8 mouse cellular contexts compared by ENCODE assay signal in genomic region chr11:119057291-119057690, GRCm38 (mm10). TPM values are rescaled to one million over a fixed set of nuclear protein-coding genes. Genes with fewer than 3 reads are reported as not detected.
DNase-seq lines count a peak whose midpoint lies in the region; ATAC-seq and TF ChIP-seq lines count a peak whose summit lies in the region.

No protein-coding gene starts in this region.

- TF ChIP-seq POLR2A in myocyte (IDR thresholded peaks at IDR 0.05; ENCODE audit: insufficient read length, low read depth), result no peak

- H3K4me3 ChIP-seq in layer of hippocampus, adult 2 months, result peak overlapping the region; percentile 72
- peak overlapping the region; percentile 51 for H3K4me3 ChIP-seq in embryonic facial prominence, embryonic 12.5 days
- H3K4me3 ChIP-seq in intestine, embryonic 14.5 days (ENCODE audit: low read depth, low read length), result peak overlapping the region; percentile 53; the same call in 1 of the 2 replicates
- H3K4me3 ChIP-seq in myocyte, result peak overlapping the region; percentile 36

- 2% methylated on average over 9 of the region's 9 CpGs for WGBS in embryonic facial prominence, embryonic 12.5 days
- WGBS in intestine, embryonic 14.5 days, result 6% methylated on average over 9 of the region's 9 CpGs

- peak overlapping the region; percentile 99 for H3K27ac ChIP-seq in layer of hippocampus, adult 2 months
- H3K27ac ChIP-seq in embryonic facial prominence, embryonic 12.5 days, result no peak overlapping the region
- no peak overlapping the region for H3K27ac ChIP-seq in intestine, embryonic 14.5 days (ENCODE audit: low read depth)

- no peaks in the 10 kb centered on the region for H3K9me3 ChIP-seq in embryonic facial prominence, embryonic 12.5 days
- H3K9me3 ChIP-seq in intestine, embryonic 14.5 days (ENCODE audit: control insufficient read depth, low read length), result no peaks in the 10 kb centered on the region

- H3K4me2 ChIP-seq in embryonic facial prominence, embryonic 12.5 days (replicated peaks), result peak overlapping the region; percentile 95
- H3K4me2 ChIP-seq in intestine, embryonic 14.5 days (ENCODE audit: low read length), result peak overlapping the region; percentile 78
- H3K4me2 ChIP-seq in myocyte (ENCODE audit: low read depth), result peak overlapping the region; percentile 85

- H3K79me2 ChIP-seq in myocyte (ENCODE audit: control insufficient read depth, insufficient read depth), result no peaks in the 10 kb centered on the region

- peaks cover 80% of the 10 kb centered on the region for H3K27me3 ChIP-seq in embryonic facial prominence, embryonic 12.5 days
- peaks cover 76% of the 10 kb centered on the region for H3K27me3 ChIP-seq in intestine, embryonic 14.5 days (replicated peaks; ENCODE audit: control insufficient read depth, insufficient read depth, low read length)
- H3K27me3 ChIP-seq in myocyte (ENCODE audit: control insufficient read depth, insufficient read depth, insufficient read length), result peaks cover 30% of the 10 kb centered on the region

- ATAC-seq in embryonic facial prominence, embryonic 12.5 days (ENCODE audit: insufficient number of reproducible peaks, insufficient read depth, low FRiP score, low TSS enrichment), result no peak
- no peak for ATAC-seq in intestine, embryonic 14.5 days (replicated peaks; ENCODE audit: low FRiP score, low TSS enrichment, low read depth)

- no peaks in the 10 kb centered on the region for H3K36me3 ChIP-seq in embryonic facial prominence, embryonic 12.5 days
- no peaks in the 10 kb centered on the region for H3K36me3 ChIP-seq in intestine, embryonic 14.5 days (ENCODE audit: control insufficient read depth, insufficient read depth, low read length)
- no peaks in the 10 kb centered on the region for H3K36me3 ChIP-seq in myocyte (ENCODE audit: control insufficient read depth, insufficient read depth)

- no peak for DNase-seq in layer of hippocampus, adult 2 months (ENCODE audit: low spot score in 2 of 2)
- no peak for DNase-seq in layer of hippocampus, adult 9-10 months (ENCODE audit: low spot score)
- peak; percentile 72 for DNase-seq in intestine, embryonic 14.5 days (ENCODE audit: low spot score)
- DNase-seq in ovary, postnatal 14 days (ENCODE audit: low spot score), result no peak
- DNase-seq in cerebellum, adult 9-11 months, result no peak
- DNase-seq in MN1 (ENCODE audit: low spot score), result no peak

- peak overlapping the region; percentile 49 for H3ac ChIP-seq in myocyte (ENCODE audit: control insufficient read depth, insufficient read length)

- H3K9ac ChIP-seq in embryonic facial prominence, embryonic 12.5 days, result peak overlapping the region; percentile 86
- no peak overlapping the region for H3K9ac ChIP-seq in intestine, embryonic 14.5 days (ENCODE audit: low read length)

- peaks cover 38% of the 10 kb centered on the region for H3K4me1 ChIP-seq in embryonic facial prominence, embryonic 12.5 days
- peaks cover 35% of the 10 kb centered on the region for H3K4me1 ChIP-seq in intestine, embryonic 14.5 days (replicated peaks; ENCODE audit: control insufficient read depth, insufficient read depth, low read length)

- TF ChIP-seq CTCF in layer of hippocampus, adult 2 months (conservative IDR thresholded peaks at IDR 0.05), result no peak

TF ChIP-seq in myocyte, 11 proteins besides CTCF, POLR2A, EP300 and RAD21:
- TF ChIP-seq TCF12 (IDR thresholded peaks at IDR 0.05; ENCODE audit: insufficient read depth, poor library complexity, severe bottlenecking) (no peak), REST (IDR thresholded peaks at IDR 0.05; ENCODE audit: insufficient read depth, insufficient read length) (no peak), MYOD1 (IDR thresholded peaks at IDR 0.05; ENCODE audit: control insufficient read depth in 1 of 3, insufficient read length in 2 of 3, low read depth in 2 of 3) (no peak), CEBPB (IDR thresholded peaks at IDR 0.05; ENCODE audit: insufficient read depth, poor library complexity, severe bottlenecking) (no peak)

RNA-seq across cellular contexts. Expression of gene Cbx8, which starts 16.5 kb away (rescaled TPM):
- total RNA-seq in layer of hippocampus, adult 2 months (2021), result 10 to 100 TPM; 10.2 to 11.3 TPM
- polyA plus RNA-seq in embryonic facial prominence, embryonic 12.5 days (2016; fragmentation: Nextera tagmentation; extraction: Ambion mirVana), result 9.4 and 10.8 TPM in 2 replicates
- polyA plus RNA-seq in intestine, embryonic 14.5 days (2014; fragmentation: Nextera tagmentation; extraction: Ambion mirVana), result 7.7 and 11.4 TPM in 2 replicates
- 4.9 TPM for polyA plus RNA-seq in myocyte (2012; fragmentation: generic; extraction: Trizol)

RNA-seq across cellular contexts. Expression of gene Cbx4, which starts 28.7 kb away (rescaled TPM):
- total RNA-seq in layer of hippocampus, adult 2 months (2021), result 10 to 100 TPM; 53.7 to 60.4 TPM
- 11.7 and 12.3 TPM in 2 replicates for polyA plus RNA-seq in embryonic facial prominence, embryonic 12.5 days (2016; fragmentation: Nextera tagmentation; extraction: Ambion mirVana)
- 9.9 and 10.5 TPM in 2 replicates for polyA plus RNA-seq in intestine, embryonic 14.5 days (2014; fragmentation: Nextera tagmentation; extraction: Ambion mirVana)
- polyA plus RNA-seq in myocyte (2012; fragmentation: generic; extraction: Trizol), result 29.9 TPM

RNA-seq across cellular contexts. Expression of gene Cbx2, which starts 34.5 kb away (rescaled TPM):
- 1 to 10 TPM; 2.9 to 3.1 TPM for total RNA-seq in layer of hippocampus, adult 2 months (2021)
- 103 and 105 TPM in 2 replicates for polyA plus RNA-seq in embryonic facial prominence, embryonic 12.5 days (2016; fragmentation: Nextera tagmentation; extraction: Ambion mirVana)
- 31.5 and 32.0 TPM in 2 replicates for polyA plus RNA-seq in intestine, embryonic 14.5 days (2014; fragmentation: Nextera tagmentation; extraction: Ambion mirVana)
- 10.2 TPM for polyA plus RNA-seq in myocyte (2012; fragmentation: generic; extraction: Trizol)
